Mouse (Mus musculus) midbrain, embryonic 13.5 days (tissue): Measurements from ENCODE around the gene Camta1. TPM values are rescaled to one million over a fixed set of nuclear protein-coding genes. Genes with fewer than 3 reads are reported as not detected.

Source experiments
- ATAC-seq: fragments of 200-750 bp; cut with Nextera tagmentation; 2 replicates; pipeline ENCODE4 v1.8.0; 2017; ENCODE audit warnings: mild to moderate bottlenecking, moderate TSS enrichment, moderate library complexity
- H3K27ac ChIP-seq: fragments of 300-500 bp; sonication (generic); 2 replicates; pipeline ENCODE4 v1.5.1; 2015; ENCODE audit warnings: inconsistent platforms, mild to moderate bottlenecking, moderate library complexity
- H3K27me3 ChIP-seq: fragments of 300-500 bp; sonication (generic); 2 replicates; pipeline ENCODE4 v1.6.1; 2015; ENCODE audit warnings: mild to moderate bottlenecking, inconsistent platforms
- H3K36me3 ChIP-seq: fragments of 300-500 bp; sonication (generic); 2 replicates; pipeline ENCODE4 v1.6.1; 2015; ENCODE audit warnings: mild to moderate bottlenecking, inconsistent platforms
- H3K4me1 ChIP-seq: fragments of 300-500 bp; sonication (generic); replicated peaks from 2 replicates; pipeline ENCODE4 v1.6.1; 2015; ENCODE audit warnings: inconsistent platforms
- H3K4me2 ChIP-seq: fragments of 300-500 bp; sonication (generic); replicated peaks from 2 replicates; pipeline ENCODE4 v1.6.1; 2015; ENCODE audit warnings: moderate library complexity, mild to moderate bottlenecking, inconsistent platforms
- H3K4me3 ChIP-seq: fragments of 300-500 bp; sonication (generic); replicated peaks from 2 replicates; pipeline ENCODE4 v1.5.1; 2015; ENCODE audit warnings: mild to moderate bottlenecking, inconsistent platforms
- H3K9ac ChIP-seq: fragments of 300-500 bp; sonication (generic); replicated peaks from 2 replicates; pipeline ENCODE4 v1.6.1; 2015; ENCODE audit warnings: mild to moderate bottlenecking, inconsistent platforms
- H3K9me3 ChIP-seq: fragments of 300-500 bp; sonication (generic); 2 replicates; pipeline ENCODE4 v1.6.1; 2016; ENCODE audit warnings: mild to moderate bottlenecking, inconsistent platforms
- WGBS: fragments of 180-500 bp; shearing (Covaris S2); methylation state at CpG from one replicate; pipeline ENCODE4 v1.1.7; 2015; 5-methylcytosine and 5-hydroxymethylcytosine counted together
- polyA plus RNA-seq: library from polyadenylated mRNA; unstranded; fragments of >200 nt; fragmentation: Nextera tagmentation; extraction: Ambion mirVana; gene quantifications from 2 replicates; pipeline ENCODE4 v1.2.1, GENCODE M21; 2015

Camta1 gene
- polyA plus RNA-seq, 1 experiment from 2014 or later: 163 TPM

GRCm38 (mm10) chr4:151859275-151859674 lies 2.4 kb downstream of the Camta1 start:
- no peaks in the 10 kb centered on the region for H3K36me3 ChIP-seq
- ATAC-seq: no peak
- no peaks in the 10 kb centered on the region for H3K9me3 ChIP-seq
- H3K4me1 ChIP-seq: peaks cover 30% of the 10 kb centered on the region
- no peak overlapping the region for H3K9ac ChIP-seq
- H3K27ac ChIP-seq: no peak overlapping the region
- H3K4me2 ChIP-seq: no peak overlapping the region
- 91% methylated on average over 7 of the region's 7 CpGs for WGBS
- no peaks in the 10 kb centered on the region for H3K27me3 ChIP-seq
- H3K4me3 ChIP-seq: no peak overlapping the region

- peaks cover 5% of the 10 kb centered on the region; the same call in 1 of the 2 replicates for H3K4me1 ChIP-seq
- H3K9me3 ChIP-seq: no peaks in the 10 kb centered on the region
- H3K27ac ChIP-seq: no peak overlapping the region
- H3K36me3 ChIP-seq: no peaks in the 10 kb centered on the region
- no peak for ATAC-seq
- WGBS: 80% methylated on average over 3 of the region's 3 CpGs
- H3K4me2 ChIP-seq: no peak overlapping the region
- H3K27me3 ChIP-seq: no peaks in the 10 kb centered on the region
- H3K4me3 ChIP-seq: no peak overlapping the region
- no peak overlapping the region for H3K9ac ChIP-seq
These were observed 7.7 kb downstream of the Camta1 start for GRCm38 (mm10) chr4:151853949-151854348.

GRCm38 (mm10) chr4:151851179-151851578 lies 10.5 kb downstream of the Camta1 start:
- Histone ChIP-seq H3K4me1 (0 out of 2 replicates have a peak, but pooled peaks cover 5% of the 10 kb centered on the region), H3K36me3 (no peaks in the 10 kb centered on the region), H3K27ac (no peak overlapping the region), H3K4me2 (no peak overlapping the region), H3K27me3 (no peaks in the 10 kb centered on the region), H3K4me3 (no peak overlapping the region), H3K9ac (no peak overlapping the region), H3K9me3 (no peaks in the 10 kb centered on the region)
- WGBS: 59% methylated on average over 2 of the region's 2 CpGs
- ATAC-seq: no peak

- H3K4me1 ChIP-seq: peaks cover 4% of the 10 kb centered on the region; the same call in 1 of the 2 replicates
- no peaks in the 10 kb centered on the region for H3K36me3 ChIP-seq
- no peak overlapping the region for H3K27ac ChIP-seq
- no peaks in the 10 kb centered on the region for H3K27me3 ChIP-seq
- H3K4me3 ChIP-seq: no peak overlapping the region
- no peaks in the 10 kb centered on the region for H3K9me3 ChIP-seq
- no peak overlapping the region for H3K4me2 ChIP-seq
- WGBS: 22% methylated on average over 2 of the region's 2 CpGs
- no peak overlapping the region for H3K9ac ChIP-seq
- no peak for ATAC-seq
These were observed 19.1 kb downstream of the Camta1 start for GRCm38 (mm10) chr4:151842591-151842990.

- H3K4me2 ChIP-seq: no peak overlapping the region
- H3K9ac ChIP-seq: no peak overlapping the region
- 78% methylated on average over 2 of the region's 2 CpGs for WGBS
- H3K36me3 ChIP-seq: no peaks in the 10 kb centered on the region
- no peaks in the 10 kb centered on the region for H3K27me3 ChIP-seq
- H3K4me1 ChIP-seq: peaks cover 8% of the 10 kb centered on the region; the same call in 1 of the 2 replicates
- no peak overlapping the region for H3K27ac ChIP-seq
- no peak overlapping the region for H3K4me3 ChIP-seq
- no peak for ATAC-seq
- H3K9me3 ChIP-seq: no peaks in the 10 kb centered on the region
These were observed 23.2 kb downstream of the Camta1 start for GRCm38 (mm10) chr4:151838518-151838917.

GRCm38 (mm10) chr4:151835860-151836259 lies 25.8 kb downstream of the Camta1 start:
- no peak for ATAC-seq
- H3K9ac ChIP-seq: no peak overlapping the region
- 95% methylated on average over 3 of the region's 3 CpGs for WGBS
- H3K4me3 ChIP-seq: no peak overlapping the region
- H3K27ac ChIP-seq: no peak overlapping the region
- H3K4me2 ChIP-seq: no peak overlapping the region
- H3K27me3 ChIP-seq: no peaks in the 10 kb centered on the region
- no peaks in the 10 kb centered on the region for H3K36me3 ChIP-seq
- no peaks in the 10 kb centered on the region for H3K9me3 ChIP-seq
- peaks cover 8% of the 10 kb centered on the region; the same call in 1 of the 2 replicates for H3K4me1 ChIP-seq

- ATAC-seq: no peak
- Histone ChIP-seq H3K4me1 (peaks cover 7% of the 10 kb centered on the region; the same call in 1 of the 2 replicates), H3K27ac (no peak overlapping the region), H3K9ac (no peak overlapping the region), H3K9me3 (no peaks in the 10 kb centered on the region), H3K4me2 (no peak overlapping the region), H3K27me3 (no peaks in the 10 kb centered on the region), H3K4me3 (no peak overlapping the region), H3K36me3 (0 out of 2 replicates have a peak, but pooled peaks cover 6% of the 10 kb centered on the region)
- WGBS: 75% methylated on average over 10 of the region's 10 CpGs
These were observed 27.1 kb downstream of the Camta1 start for GRCm38 (mm10) chr4:151834536-151834935.

GRCm38 (mm10) chr4:151833940-151834449 lies 27.7 kb downstream of the Camta1 start:
- WGBS: 86% methylated on average over 7 of the region's 7 CpGs
- H3K9ac ChIP-seq: no peak overlapping the region
- H3K4me1 ChIP-seq: 0 out of 2 replicates have a peak, but pooled peaks cover 4% of the 10 kb centered on the region
- H3K4me3 ChIP-seq: no peak overlapping the region
- no peaks in the 10 kb centered on the region for H3K27me3 ChIP-seq
- no peaks in the 10 kb centered on the region for H3K9me3 ChIP-seq
- no peak overlapping the region for H3K4me2 ChIP-seq
- ATAC-seq: no peak
- 0 out of 2 replicates have a peak, but pooled peaks cover 7% of the 10 kb centered on the region for H3K36me3 ChIP-seq
- no peak overlapping the region for H3K27ac ChIP-seq

- no peak for ATAC-seq
- 0 out of 2 replicates have a peak, but pooled peaks cover 13% of the 10 kb centered on the region for H3K36me3 ChIP-seq
- 95% methylated on average over 3 of the region's 3 CpGs for WGBS
- H3K4me2 ChIP-seq: no peak overlapping the region
- no peak overlapping the region for H3K27ac ChIP-seq
- no peak overlapping the region for H3K9ac ChIP-seq
- H3K9me3 ChIP-seq: no peaks in the 10 kb centered on the region
- no peak overlapping the region for H3K4me3 ChIP-seq
- no peaks in the 10 kb centered on the region for H3K27me3 ChIP-seq
- H3K4me1 ChIP-seq: no peaks in the 10 kb centered on the region
These were observed 33.8 kb downstream of the Camta1 start for GRCm38 (mm10) chr4:151827840-151828239.

GRCm38 (mm10) chr4:151827356-151827755 lies 34.3 kb downstream of the Camta1 start:
- Histone ChIP-seq H3K36me3 (0 out of 2 replicates have a peak, but pooled peaks cover 13% of the 10 kb centered on the region), H3K9me3 (no peaks in the 10 kb centered on the region), H3K9ac (no peak overlapping the region), H3K27me3 (no peaks in the 10 kb centered on the region), H3K4me2 (no peak overlapping the region), H3K4me1 (no peaks in the 10 kb centered on the region), H3K27ac (no peak overlapping the region), H3K4me3 (no peak overlapping the region)
- no peak for ATAC-seq

- Histone ChIP-seq H3K9ac (no peak overlapping the region), H3K9me3 (no peaks in the 10 kb centered on the region), H3K4me1 (peaks cover 7% of the 10 kb centered on the region), H3K4me2 (no peak overlapping the region), H3K36me3 (peaks cover 14% of the 10 kb centered on the region; the same call in 1 of the 2 replicates), H3K27me3 (no peaks in the 10 kb centered on the region), H3K4me3 (no peak overlapping the region), H3K27ac (no peak overlapping the region; the same call in 1 of the 2 replicates)
- no peak for ATAC-seq
- 75% methylated on average over 3 of the region's 3 CpGs for WGBS
These were observed 37.7 kb downstream of the Camta1 start for GRCm38 (mm10) chr4:151823963-151824362.

GRCm38 (mm10) chr4:151822986-151823385 lies 38.7 kb downstream of the Camta1 start:
- no peak for ATAC-seq
- 90% methylated on average over 2 of the region's 2 CpGs for WGBS
- Histone ChIP-seq H3K4me3 (no peak overlapping the region), H3K9ac (no peak overlapping the region), H3K4me2 (no peak overlapping the region), H3K9me3 (no peaks in the 10 kb centered on the region), H3K27ac (no peak overlapping the region), H3K4me1 (peaks cover 17% of the 10 kb centered on the region), H3K27me3 (no peaks in the 10 kb centered on the region), H3K36me3 (peaks cover 14% of the 10 kb centered on the region; the same call in 1 of the 2 replicates)
